In the genomic region with DNA sequence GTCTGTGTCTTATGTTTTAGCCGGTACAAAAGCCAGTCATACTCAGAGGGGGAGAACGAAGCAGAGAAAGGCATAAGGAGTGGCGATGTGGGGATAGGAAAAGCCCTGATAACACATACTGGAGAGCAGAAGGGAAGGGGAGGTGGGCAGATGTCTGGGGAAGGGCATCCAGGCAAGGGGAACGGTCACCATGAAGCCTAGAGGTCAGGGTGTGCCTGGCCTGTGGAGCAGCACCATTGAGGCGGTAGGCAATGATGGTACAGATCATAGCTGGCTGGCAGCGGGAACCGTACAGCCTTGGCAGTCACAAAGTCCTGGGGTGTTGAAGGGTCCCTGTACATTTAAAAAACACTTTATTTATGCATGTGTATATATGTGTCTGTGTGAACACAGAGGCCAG, we compare ENCODE assay signal across 28 mouse cellular contexts. TPM values are rescaled to one million over a fixed set of nuclear protein-coding genes. Genes with fewer than 3 reads are reported as not detected.
DNase-seq lines count a peak whose midpoint lies in the region; ATAC-seq and TF ChIP-seq lines count a peak whose summit lies in the region.
"Had no signal": no experiment of that assay in that cellular context is flagged by ENCODE, and none has a peak within 500 bp of the region (broad histone marks: within the 10 kb centered on the region; RNA-seq: fewer than 3 reads in every experiment).

No protein-coding gene starts in this region.

- TF ChIP-seq CTCF in lung, postnatal 0 days (IDR thresholded peaks at IDR 0.05): no peak

- peaks cover 12% of the 10 kb centered on the region for H3K36me3 ChIP-seq in heart, embryonic 14.5 days (ENCODE audit: control insufficient read depth, insufficient read depth, low read length)
- H3K36me3 ChIP-seq in lung, postnatal 0 days (ENCODE audit: insufficient read depth, low read length): no peaks in the 10 kb centered on the region
- H3K36me3 ChIP-seq in limb, embryonic 15.5 days: no peaks in the 10 kb centered on the region
- H3K36me3 ChIP-seq: forebrain, embryonic 12.5 days; hindbrain, embryonic 12.5 days; liver, embryonic 12.5 days; midbrain, embryonic 15.5 days; neural tube, embryonic 13.5 days had no signal

- intact Hi-C loops in heart, postnatal 10 days (cut with DNase I): no loop called here

- WGBS in heart, embryonic 14.5 days: 58% methylated on average over 7 of the region's 7 CpGs
- 80% methylated on average over 7 of the region's 7 CpGs for WGBS in lung, postnatal 0 days
- WGBS in limb, embryonic 15.5 days: 91% methylated on average over 7 of the region's 7 CpGs

- H3K9ac ChIP-seq in heart, embryonic 14.5 days (ENCODE audit: low read length): peak overlapping the region; percentile 65
- H3K9ac ChIP-seq in lung, postnatal 0 days (replicated peaks; ENCODE audit: low read depth): no peak overlapping the region
- H3K9ac ChIP-seq in limb, embryonic 15.5 days: no peak overlapping the region
- H3K9ac ChIP-seq: forebrain, embryonic 12.5 days; hindbrain, embryonic 12.5 days; liver, embryonic 12.5 days; midbrain, embryonic 15.5 days; neural tube, embryonic 13.5 days had no signal

- H3K4me2 ChIP-seq in heart, embryonic 14.5 days (ENCODE audit: low read length): peak overlapping the region; percentile 83
- H3K4me2 ChIP-seq in lung, postnatal 0 days (replicated peaks; ENCODE audit: low read depth, low read length): no peak overlapping the region
- H3K4me2 ChIP-seq in limb, embryonic 15.5 days: no peak overlapping the region
- H3K4me2 ChIP-seq: forebrain, embryonic 12.5 days; hindbrain, embryonic 12.5 days; liver, embryonic 12.5 days; midbrain, embryonic 15.5 days; neural tube, embryonic 13.5 days had no signal

- no peak overlapping the region; a peak in 1 of 4 replicates for H3K4me3 ChIP-seq in heart, embryonic 14.5 days (ENCODE audit: control insufficient read depth in 1 of 2, insufficient read depth in 1 of 2, low read depth in 1 of 2, low read length in 2 of 2)
- H3K4me3 ChIP-seq in lung, postnatal 0 days (ENCODE audit: low read depth, low read length): no peak overlapping the region
- H3K4me3 ChIP-seq in limb, embryonic 15.5 days: no peak overlapping the region
- H3K4me3 ChIP-seq: erythroblast, embryonic 14.5 days; forebrain, embryonic 12.5 days; hindbrain, embryonic 12.5 days; liver, embryonic 12.5 days; midbrain, embryonic 15.5 days; neural tube, embryonic 13.5 days had no signal

- H3K4me1 ChIP-seq in heart, embryonic 14.5 days (ENCODE audit: control insufficient read depth in 2 of 2, insufficient read depth in 2 of 2, low read length in 2 of 2): peaks cover 88 to 95% of the 10 kb centered on the region in 2 experiments
- peaks cover 53% of the 10 kb centered on the region for H3K4me1 ChIP-seq in lung, postnatal 0 days (ENCODE audit: insufficient read depth, low read depth, low read length)
- peaks cover 96% of the 10 kb centered on the region for H3K4me1 ChIP-seq in limb, embryonic 15.5 days

- DNase-seq in heart, adult 11 months: peak; percentile 92
- DNase-seq in heart, adult 9 months (ENCODE audit: low spot score in 2 of 2): no peak
- no peak for DNase-seq in heart, postnatal 10 days
- no peak for DNase-seq in lung, postnatal 0 days (ENCODE audit: low spot score)
- no peak for DNase-seq in lung, postnatal 36 days
- DNase-seq in adrenal gland, adult 2 months: no peak
- DNase-seq: cerebellum, adult 11 months; cerebellum, adult 9-11 months; left cerebral cortex, postnatal 4 days; retina, postnatal 1 day; right cerebral cortex, postnatal 4 days; thymus, adult 18-20 months; thymus, postnatal 4 days had no signal

- no peak for TF ChIP-seq EP300 in lung, postnatal 0 days (IDR thresholded peaks at IDR 0.05)

- no peaks in the 10 kb centered on the region for H3K9me3 ChIP-seq in heart, embryonic 14.5 days (ENCODE audit: control insufficient read depth, low read length)
- H3K9me3 ChIP-seq in lung, postnatal 0 days (ENCODE audit: low read length): no peaks in the 10 kb centered on the region
- no peaks in the 10 kb centered on the region for H3K9me3 ChIP-seq in limb, embryonic 15.5 days
- H3K9me3 ChIP-seq: forebrain, embryonic 12.5 days; hindbrain, embryonic 12.5 days; liver, embryonic 12.5 days; midbrain, embryonic 15.5 days; neural tube, embryonic 13.5 days had no signal

- H3K27ac ChIP-seq in heart, embryonic 14.5 days (replicated peaks in 1 of 2; ENCODE audit: control insufficient read depth in 1 of 2, insufficient read depth in 1 of 2, low read depth in 2 of 2, low read length in 2 of 2): peak overlapping the region; percentile 11 to 86; a peak in 3 of 4 replicates
- peak overlapping the region; percentile 59; the same call in 1 of the 2 replicates for H3K27ac ChIP-seq in lung, postnatal 0 days (ENCODE audit: low read length)
- H3K27ac ChIP-seq in limb, embryonic 15.5 days: peak overlapping the region; percentile 81; the same call in 1 of the 2 replicates
- H3K27ac ChIP-seq: forebrain, embryonic 12.5 days; hindbrain, embryonic 12.5 days; liver, embryonic 12.5 days; midbrain, embryonic 15.5 days; neural tube, embryonic 13.5 days had no signal

- ATAC-seq in heart, embryonic 14.5 days (ENCODE audit: insufficient number of reproducible peaks, insufficient read depth, low FRiP score, low read depth): no peak
- ATAC-seq in lung, postnatal 0 days: no peak
- no peak for ATAC-seq in limb, embryonic 15.5 days (ENCODE audit: insufficient number of reproducible peaks, low FRiP score, low TSS enrichment, low read depth)
- ATAC-seq: CD4-positive, CD25-positive, alpha-beta regulatory T cell, adult 4 months; intestine, postnatal 0 days; liver, embryonic 12.5 days; midbrain, embryonic 15.5 days had no signal

- no peaks in the 10 kb centered on the region for H3K27me3 ChIP-seq in heart, embryonic 14.5 days (ENCODE audit: control insufficient read depth, insufficient read depth, low read length)
- no peaks in the 10 kb centered on the region for H3K27me3 ChIP-seq in lung, postnatal 0 days (replicated peaks; ENCODE audit: insufficient read depth, low read length)
- H3K27me3 ChIP-seq in limb, embryonic 15.5 days: no peaks in the 10 kb centered on the region

RNA-seq across cellular contexts. Expression of a gene that starts 6.1 kb away (rescaled TPM):
- polyA plus RNA-seq in heart, embryonic 14.5 days (2014; fragmentation: Nextera tagmentation; extraction: Ambion mirVana): 67.5 and 68.3 TPM in 2 replicates
- total RNA-seq in heart, postnatal 10 days (2021): 100 to 1,000 TPM; 524 to 560 TPM
- polyA plus RNA-seq in lung, postnatal 0 days (2015; fragmentation: Nextera tagmentation; extraction: Ambion mirVana): 20.2 and 25.3 TPM in 2 replicates
- polyA plus RNA-seq in limb, embryonic 15.5 days (2015; fragmentation: Nextera tagmentation; extraction: Ambion mirVana): 40.6 and 44.5 TPM in 2 replicates
- total RNA-seq in adrenal gland, adult 2 months (2021): 100 to 1,000 TPM in 1 of 2 experiments, 10 to 100 TPM in 1; 87.4 to 150 TPM
- 122 and 125 TPM in 2 replicates for polyA plus RNA-seq in adrenal gland, adult 2 months (2012; rRNA removed)
- polyA plus RNA-seq: CD4-positive, CD25-positive, alpha-beta regulatory T cell, adult 4 months had no signal

RNA-seq across cellular contexts. Expression of a gene that starts 21.6 kb away (rescaled TPM):
- polyA plus RNA-seq in heart, embryonic 14.5 days (2014; fragmentation: Nextera tagmentation; extraction: Ambion mirVana): not detected in 2 replicates
- not detected for total RNA-seq in heart, postnatal 10 days (2021)
- not detected in 2 replicates for polyA plus RNA-seq in lung, postnatal 0 days (2015; fragmentation: Nextera tagmentation; extraction: Ambion mirVana)
- polyA plus RNA-seq in limb, embryonic 15.5 days (2015; fragmentation: Nextera tagmentation; extraction: Ambion mirVana): 0.23 and 0.40 TPM in 2 replicates
- not detected for total RNA-seq in adrenal gland, adult 2 months (2021)
- not detected in 2 replicates for polyA plus RNA-seq in adrenal gland, adult 2 months (2012; rRNA removed)
- total RNA-seq: adrenal gland, postnatal 36 days; common myeloid progenitor, adult 5-6 weeks; layer of hippocampus, postnatal 14 days; left cerebral cortex, adult 8-10 months; left cerebral cortex, postnatal 4 days had no signal
- polyA plus RNA-seq: CD4-positive, CD25-positive, alpha-beta regulatory T cell, adult 4 months; erythroblast, embryonic 14.5 days; forebrain, embryonic 12.5 days; hindbrain, embryonic 12.5 days; intestine, postnatal 0 days; liver, embryonic 12.5 days; midbrain, embryonic 15.5 days; neural tube, embryonic 13.5 days; stomach, embryonic 14.5 days had no signal

RNA-seq across cellular contexts. Expression of a gene that starts 44.4 kb away (rescaled TPM):
- not detected in 2 replicates for polyA plus RNA-seq in heart, embryonic 14.5 days (2014; fragmentation: Nextera tagmentation; extraction: Ambion mirVana)
- total RNA-seq in heart, postnatal 10 days (2021): not detected
- polyA plus RNA-seq in lung, postnatal 0 days (2015; fragmentation: Nextera tagmentation; extraction: Ambion mirVana): not detected in 2 replicates
- 0.70 TPM in 1 of 2 replicates, not detected in the other for polyA plus RNA-seq in limb, embryonic 15.5 days (2015; fragmentation: Nextera tagmentation; extraction: Ambion mirVana)
- total RNA-seq in adrenal gland, adult 2 months (2021): not detected
- polyA plus RNA-seq in adrenal gland, adult 2 months (2012; rRNA removed): 0.16 and 0.33 TPM in 2 replicates
- total RNA-seq: adrenal gland, postnatal 36 days; common myeloid progenitor, adult 5-6 weeks; layer of hippocampus, postnatal 14 days; left cerebral cortex, adult 8-10 months; left cerebral cortex, postnatal 4 days had no signal
- polyA plus RNA-seq: CD4-positive, CD25-positive, alpha-beta regulatory T cell, adult 4 months; erythroblast, embryonic 14.5 days; forebrain, embryonic 12.5 days; hindbrain, embryonic 12.5 days; liver, embryonic 12.5 days; midbrain, embryonic 15.5 days; neural tube, embryonic 13.5 days; stomach, embryonic 14.5 days had no signal
